Mouse (Mus musculus): Measurements from ENCODE around the gene Prmt3. TPM values are rescaled to one million over a fixed set of nuclear protein-coding genes. Genes with fewer than 3 reads are reported as not detected.
A peak's percentile ranks its signal among the peaks of the same experiment; 100 is the strongest.

Prmt3 gene
- total and polyA plus RNA-seq, 3 experiments: 62.5 to 73.9 (median 63.7) TPM

- H3K36me3 ChIP-seq (ENCODE audit: control insufficient read depth in 1 of 2, insufficient read depth in 2 of 2, low read length in 2 of 2): peaks cover 24 to 29% of the 10 kb centered on the region in 2 experiments
These were observed 29.0 kb downstream of the Prmt3 start for GRCm38 (mm10) chr7:49807093-49807682.

GRCm38 (mm10) chr7:49807846-49808622 is 29.9 kb downstream of the Prmt3 start:
- no peak for TF ChIP-seq CTCF (IDR thresholded peaks at IDR 0.05 in 2 of 3, conservative IDR thresholded peaks at IDR 0.05 in 1 of 3; ENCODE audit: control insufficient read depth in 1 of 3, insufficient read depth in 1 of 3, low read depth in 2 of 3, low read length in 3 of 3, poor library complexity in 1 of 3, severe bottlenecking in 1 of 3)
- no peak for TF ChIP-seq POLR2AphosphoS5 (IDR thresholded peaks at IDR 0.05; ENCODE audit: borderline replicate concordance, low read depth, low read length)
- no peak for TF ChIP-seq MYC (IDR thresholded peaks at IDR 0.05; ENCODE audit: low read depth, low read length)
- TF ChIP-seq MAFK (IDR thresholded peaks at IDR 0.05; ENCODE audit: borderline replicate concordance, low read depth, low read length): no peak
- no peak for TF ChIP-seq MXI1 (IDR thresholded peaks at IDR 0.05; ENCODE audit: low read depth, low read length)
- TF ChIP-seq BHLHE40 (IDR thresholded peaks at IDR 0.05; ENCODE audit: borderline replicate concordance, low read depth, low read length): no peak
- no peak for TF ChIP-seq RCOR1 (IDR thresholded peaks at IDR 0.05; ENCODE audit: low read depth, low read length)
- TF ChIP-seq ZKSCAN1 (IDR thresholded peaks at IDR 0.05; ENCODE audit: low read depth, low read length): no peak
- Histone ChIP-seq H3K36me3 (ENCODE audit: control insufficient read depth in 1 of 2, insufficient read depth in 2 of 2, low read length in 2 of 2) (peaks cover 22 to 30% of the 10 kb centered on the region in 2 experiments), H3K9ac (ENCODE audit: control insufficient read depth, low read depth, low read length, poor library complexity, severe bottlenecking) (no peak overlapping the region), H3K27me3 (ENCODE audit: control insufficient read depth in 1 of 2, insufficient read depth in 2 of 2, low read length in 2 of 2) (no peaks in the 10 kb centered on the region), H3K4me3 (ENCODE audit: control insufficient read depth in 1 of 2, insufficient read depth in 1 of 2, low read depth in 2 of 2, low read length in 2 of 2) (no peak overlapping the region), H3K9me3 (replicated peaks; ENCODE audit: insufficient read depth, low read length) (no peaks in the 10 kb centered on the region), H3K79me2 (ENCODE audit: control insufficient read depth, insufficient read depth, low read length, poor library complexity) (no peaks in the 10 kb centered on the region), H3K27ac (ENCODE audit: control insufficient read depth, low read depth, low read length) (no peak overlapping the region), H3K4me1 (ENCODE audit: control insufficient read depth in 1 of 2, insufficient read depth in 2 of 2, low read length in 2 of 2) (peaks cover 18 to 20% of the 10 kb centered on the region in 2 experiments)
- no peak for DNase-seq (ENCODE audit: low read depth, low spot score)

More at GRCm38 (mm10) chr7:49807093-49807682, 29.0 kb downstream of the Prmt3 start:
- H3K79me2 ChIP-seq (ENCODE audit: control insufficient read depth, insufficient read depth, low read length, poor library complexity): no peaks in the 10 kb centered on the region
- H3K9ac ChIP-seq (ENCODE audit: control insufficient read depth, low read depth, low read length, poor library complexity, severe bottlenecking): no peak overlapping the region
- H3K4me1 ChIP-seq (ENCODE audit: control insufficient read depth in 1 of 2, insufficient read depth in 2 of 2, low read length in 2 of 2): peaks cover 18 to 20% of the 10 kb centered on the region in 2 experiments
- H3K9me3 ChIP-seq (replicated peaks; ENCODE audit: insufficient read depth, low read length): no peaks in the 10 kb centered on the region
- DNase-seq (ENCODE audit: low read depth, low spot score): no peak
- H3K27ac ChIP-seq (ENCODE audit: control insufficient read depth, low read depth, low read length): no peak overlapping the region
- no peak overlapping the region for H3K4me3 ChIP-seq (ENCODE audit: control insufficient read depth in 1 of 2, insufficient read depth in 1 of 2, low read depth in 2 of 2, low read length in 2 of 2)
- no peaks in the 10 kb centered on the region for H3K27me3 ChIP-seq (ENCODE audit: control insufficient read depth in 1 of 2, insufficient read depth in 2 of 2, low read length in 2 of 2)
- TF ChIP-seq POLR2A (IDR thresholded peaks at IDR 0.05; ENCODE audit: control insufficient read depth in 1 of 2, insufficient read depth in 1 of 2, low read depth in 1 of 2, low read length in 2 of 2, poor library complexity in 1 of 2): no peak
- no peak for TF ChIP-seq MYB (IDR thresholded peaks at IDR 0.05; ENCODE audit: low read depth, low read length)
- TF ChIP-seq BHLHE40 (IDR thresholded peaks at IDR 0.05; ENCODE audit: borderline replicate concordance, low read depth, low read length): 0 out of 2 replicates have a peak, but pooled peaks have one; percentile 19

- TF ChIP-seq UBTF (IDR thresholded peaks at IDR 0.05; ENCODE audit: borderline replicate concordance, insufficient read depth, low read depth, low read length) (no peak), NRF1 (IDR thresholded peaks at IDR 0.05; ENCODE audit: insufficient read depth, low read depth, low read length, poor library complexity, severe bottlenecking) (no peak), RAD21 (IDR thresholded peaks at IDR 0.05; ENCODE audit: low read depth, low read length) (no peak), MAZ (IDR thresholded peaks at IDR 0.05; ENCODE audit: low read depth, low read length) (no peak), USF1 (IDR thresholded peaks at IDR 0.05; ENCODE audit: low read depth, low read length) (no peak), HCFC1 (IDR thresholded peaks at IDR 0.05; ENCODE audit: low read depth, low read length) (no peak), SMC3 (IDR thresholded peaks at IDR 0.05; ENCODE audit: low read depth, low read length) (no peak), NELFE (IDR thresholded peaks at IDR 0.05; ENCODE audit: low read depth, low read length) (no peak), MXI1 (IDR thresholded peaks at IDR 0.05; ENCODE audit: low read depth, low read length) (no peak), JUND (IDR thresholded peaks at IDR 0.05; ENCODE audit: low read depth, low read length) (no peak), ELF1 (IDR thresholded peaks at IDR 0.05; ENCODE audit: low read depth, low read length) (no peak), MAFK (IDR thresholded peaks at IDR 0.05; ENCODE audit: borderline replicate concordance, low read depth, low read length) (no peak), EP300 (IDR thresholded peaks at IDR 0.05; ENCODE audit: low read depth in 1 of 2, low read length in 2 of 2) (no peak), TAL1 (IDR thresholded peaks at IDR 0.05; ENCODE audit: low read length) (no peak), CHD2 (IDR thresholded peaks at IDR 0.05; ENCODE audit: low read length) (no peak), ETS1 (IDR thresholded peaks at IDR 0.05; ENCODE audit: low read depth, low read length) (no peak)
- no peaks in the 10 kb centered on the region for H3K9me3 ChIP-seq (replicated peaks; ENCODE audit: insufficient read depth, low read length)
- no peak overlapping the region for H3K9ac ChIP-seq (ENCODE audit: control insufficient read depth, low read depth, low read length, poor library complexity, severe bottlenecking)
- H3K4me1 ChIP-seq (ENCODE audit: control insufficient read depth in 1 of 2, insufficient read depth in 2 of 2, low read length in 2 of 2): peaks cover 13 to 20% of the 10 kb centered on the region in 2 experiments
- no peak overlapping the region for H3K4me3 ChIP-seq (ENCODE audit: control insufficient read depth in 1 of 2, insufficient read depth in 1 of 2, low read depth in 2 of 2, low read length in 2 of 2)
- H3K27me3 ChIP-seq (ENCODE audit: control insufficient read depth in 1 of 2, insufficient read depth in 2 of 2, low read length in 2 of 2): no peaks in the 10 kb centered on the region
- DNase-seq (ENCODE audit: low read depth, low spot score): no peak
- H3K27ac ChIP-seq (ENCODE audit: control insufficient read depth, low read depth, low read length): no peak overlapping the region
- no peaks in the 10 kb centered on the region for H3K79me2 ChIP-seq (ENCODE audit: control insufficient read depth, insufficient read depth, low read length, poor library complexity)
- H3K36me3 ChIP-seq (ENCODE audit: control insufficient read depth in 1 of 2, insufficient read depth in 2 of 2, low read length in 2 of 2): peaks cover 18 to 24% of the 10 kb centered on the region in 2 experiments
These were observed 31.0 kb downstream of the Prmt3 start for GRCm38 (mm10) chr7:49809100-49809499.
